Mouse (Mus musculus): Measurements from ENCODE around the gene Rpl13a.
A peak's percentile ranks its signal among the peaks of the same experiment; 100 is the strongest.
"Not testable (repeated sequence)": the region's sequence is repeated elsewhere in the genome, so short reads cannot be mapped to it uniquely, and the experiment has no call there.

Gene Rpl13a

GRCm38 (mm10) chr7:45156206-45156605 is 27.6 kb upstream of the Rpl13a start:
- no peak for DNase-seq (ENCODE audit: low spot score)

- DNase-seq (ENCODE audit: low spot score): no peak
These were observed 27.0 kb upstream of the Rpl13a start for GRCm38 (mm10) chr7:45155590-45155989.

- no peak for DNase-seq (ENCODE audit: low spot score)
These were observed 26.5 kb upstream of the Rpl13a start for GRCm38 (mm10) chr7:45154993-45155514.

DNA sequence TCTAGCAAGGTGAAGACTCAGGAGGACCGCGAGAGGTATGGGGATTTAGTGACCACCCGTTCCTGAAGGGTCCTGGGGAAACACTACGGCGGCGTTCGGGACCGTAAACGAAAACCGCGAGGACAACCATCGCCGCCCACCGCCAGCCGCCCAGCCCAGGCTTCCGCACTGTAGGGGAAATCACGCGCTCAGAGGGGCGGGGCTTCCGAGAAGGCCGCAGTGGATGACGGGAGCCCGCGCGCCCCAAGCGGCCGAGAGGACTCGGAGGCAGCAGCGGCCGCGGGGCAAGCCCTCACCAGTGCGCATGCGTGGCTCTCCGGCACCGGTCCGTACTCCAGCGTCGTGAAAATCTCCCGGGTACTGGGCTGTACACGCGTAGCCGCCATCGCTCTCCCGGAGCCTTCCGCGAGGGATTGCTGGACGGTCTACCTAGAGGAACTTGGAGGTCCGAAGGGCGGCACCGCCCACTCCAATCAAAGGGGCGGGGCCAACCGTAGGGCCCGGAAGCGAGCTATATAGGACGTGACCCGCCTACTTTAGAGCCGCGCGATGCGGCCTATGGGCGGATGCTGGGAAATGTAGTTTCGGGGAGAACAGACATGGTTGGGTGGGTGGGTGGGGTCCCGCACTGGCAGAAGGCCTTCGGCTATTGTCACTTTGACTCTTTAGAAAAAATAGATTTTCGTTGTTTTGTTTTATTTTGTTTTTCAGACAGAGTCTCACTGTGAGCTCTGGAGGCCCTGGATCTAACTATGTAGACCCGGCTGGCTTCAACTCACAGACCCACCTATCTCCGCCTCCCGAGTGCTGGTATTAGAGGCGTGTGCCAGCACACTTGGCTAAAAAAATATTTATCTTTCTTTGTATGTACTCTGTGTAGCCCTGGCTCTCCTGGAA is 25.8 kb upstream of the Rpl13a start, which contains the start of the genes Pih1d1 and Aldh16a1:
Pih1d1 (plus strand) TSS at position 208 of the 897 bp plus-strand sequence.
Aldh16a1 (minus strand) TSS at position 489 of the 897 bp plus-strand sequence.
- DNase-seq (ENCODE audit: low spot score): peak; percentile 97

DNA sequence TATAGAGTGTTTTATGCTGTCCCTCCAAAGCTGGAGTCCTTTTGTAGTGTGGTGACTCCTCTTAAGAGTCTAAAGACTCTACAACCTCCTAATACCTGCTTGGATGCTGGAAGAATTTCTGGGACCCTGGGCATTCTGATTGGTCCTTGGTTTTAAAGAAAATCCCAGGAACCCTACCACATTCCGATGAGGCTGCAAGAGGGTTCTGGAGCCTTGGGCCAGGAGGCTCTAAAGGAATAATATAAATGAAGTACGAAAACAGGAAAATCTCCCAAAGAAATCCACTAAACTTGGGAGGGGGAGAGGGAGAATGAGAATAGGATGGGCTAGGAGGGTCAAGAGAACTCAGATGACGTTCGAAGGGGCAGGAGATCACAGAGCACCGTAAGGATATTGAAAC is 25.0 kb upstream of the Rpl13a start:
- DNase-seq (ENCODE audit: low spot score): no peak

GRCm38 (mm10) chr7:45153052-45153451 is 24.5 kb upstream of the Rpl13a start:
- DNase-seq (ENCODE audit: low spot score): not testable (repeated sequence)

DNA sequence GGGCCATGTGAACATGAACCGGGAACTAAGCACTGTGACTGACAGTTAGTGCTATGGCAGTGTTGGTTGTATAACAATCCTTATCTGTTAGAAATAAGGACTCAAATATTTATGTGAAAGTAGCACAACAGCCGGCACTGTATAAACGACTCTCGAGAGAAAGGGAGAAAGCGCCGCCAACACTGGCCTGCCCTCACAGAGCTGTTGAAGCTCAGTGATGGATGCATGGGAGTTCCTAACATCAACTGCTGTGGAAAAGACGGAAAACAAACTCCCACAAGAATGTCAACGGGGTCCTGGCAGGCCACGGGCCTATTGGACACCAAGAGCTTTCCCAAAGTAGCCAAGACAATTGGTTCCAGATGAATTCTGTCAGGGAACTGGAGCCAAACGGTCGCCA is 22.7 kb upstream of the Rpl13a start:
- no peak for DNase-seq (ENCODE audit: low spot score)

DNA sequence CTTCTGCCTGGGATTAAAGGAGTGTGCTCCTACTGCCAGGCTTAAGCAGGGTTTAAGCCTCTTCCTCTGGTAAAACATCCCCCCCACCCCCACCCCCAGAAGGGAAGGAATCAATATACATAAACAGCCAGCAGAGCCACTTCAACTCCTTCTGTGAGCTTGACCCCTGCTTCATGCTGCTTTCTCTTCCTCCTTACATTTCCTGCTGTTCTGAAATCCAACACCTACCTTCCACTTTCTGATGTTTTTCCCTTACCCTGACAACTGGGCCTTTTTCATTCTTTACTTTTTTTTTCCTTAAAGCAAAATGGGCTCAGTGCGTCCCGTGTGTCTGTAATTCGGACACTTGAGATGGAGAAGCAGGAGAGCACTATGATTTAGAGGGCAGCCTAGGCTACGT is 21.8 kb upstream of the Rpl13a start:
- no peak for DNase-seq (ENCODE audit: low spot score)

DNA sequence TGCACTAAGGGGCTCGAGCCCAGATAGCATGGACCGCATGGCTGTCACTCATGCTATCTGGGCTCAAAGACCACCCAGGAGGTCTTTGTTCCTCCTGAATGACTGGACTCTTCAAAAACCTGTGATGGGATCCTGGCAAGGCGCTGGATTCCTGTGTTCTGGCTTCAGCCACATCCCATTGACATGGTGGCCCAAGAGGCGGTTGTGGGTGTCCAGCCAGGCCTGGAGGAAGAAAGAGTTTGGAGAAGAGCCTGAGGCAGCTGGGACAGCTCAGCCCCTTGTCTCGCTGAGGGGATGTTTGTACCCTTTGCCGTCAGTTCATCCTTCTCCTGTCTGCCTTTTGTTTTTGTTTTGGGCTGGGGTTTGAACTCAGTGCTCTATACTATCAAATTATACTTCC is 21.0 kb upstream of the Rpl13a start:
- DNase-seq (ENCODE audit: low spot score): no peak

DNA sequence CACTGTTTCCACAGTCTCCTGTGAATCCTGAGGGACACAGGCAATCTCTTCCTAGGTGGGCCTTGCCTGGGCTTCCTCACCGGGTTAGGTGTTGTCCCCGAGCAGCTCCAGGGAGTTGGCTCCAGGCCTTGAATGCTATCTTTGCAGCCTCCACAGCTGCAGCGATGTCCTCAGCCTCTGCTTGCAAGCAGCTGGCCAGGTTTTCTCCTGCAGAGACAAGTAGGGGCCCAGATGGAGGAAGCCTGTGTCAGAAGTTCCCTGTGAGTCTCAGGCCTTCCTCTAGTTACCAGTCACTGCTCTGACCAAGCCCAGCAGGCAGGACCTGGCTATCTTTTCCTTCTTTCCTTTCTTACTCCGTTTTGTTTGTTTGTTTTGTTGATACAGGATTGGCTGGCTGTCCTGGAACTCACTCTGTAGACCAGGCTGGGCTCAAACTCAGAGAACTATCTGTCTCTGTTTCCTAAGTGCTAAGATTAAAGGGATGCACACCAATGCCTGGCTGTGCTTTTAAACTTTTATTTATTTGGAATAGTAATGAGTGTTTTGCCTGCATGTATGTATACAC is 20.1 kb upstream of the Rpl13a start:
- DNase-seq (ENCODE audit: low spot score): peak; percentile 35

- peak; percentile 63 for DNase-seq (ENCODE audit: low spot score)
These were observed 19.3 kb upstream of the Rpl13a start for GRCm38 (mm10) chr7:45147899-45148298.

DNA sequence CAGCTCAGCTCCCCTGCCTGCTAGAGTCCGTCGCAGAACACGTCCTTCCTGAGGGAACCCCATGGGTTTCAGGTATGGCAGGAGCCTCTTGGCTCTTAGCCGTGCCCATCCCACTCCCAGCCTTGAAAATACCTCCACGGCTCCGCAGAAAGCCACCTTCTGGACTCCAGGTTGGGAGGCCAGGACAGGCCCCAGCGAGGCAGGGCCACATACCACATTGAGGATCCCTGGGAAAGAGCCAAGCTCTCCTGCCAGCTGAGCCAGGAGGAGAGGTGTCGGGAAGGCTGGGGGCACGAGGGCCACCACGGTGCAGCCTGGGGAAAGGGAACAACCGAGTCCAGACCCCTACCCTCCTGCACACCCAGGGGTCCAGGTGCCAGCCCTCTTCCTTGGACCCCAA is 18.7 kb upstream of the Rpl13a start:
- DNase-seq (ENCODE audit: low spot score): no peak

- no peak for DNase-seq (ENCODE audit: low spot score)
These were observed 16.9 kb upstream of the Rpl13a start for GRCm38 (mm10) chr7:45145460-45145859.

DNA sequence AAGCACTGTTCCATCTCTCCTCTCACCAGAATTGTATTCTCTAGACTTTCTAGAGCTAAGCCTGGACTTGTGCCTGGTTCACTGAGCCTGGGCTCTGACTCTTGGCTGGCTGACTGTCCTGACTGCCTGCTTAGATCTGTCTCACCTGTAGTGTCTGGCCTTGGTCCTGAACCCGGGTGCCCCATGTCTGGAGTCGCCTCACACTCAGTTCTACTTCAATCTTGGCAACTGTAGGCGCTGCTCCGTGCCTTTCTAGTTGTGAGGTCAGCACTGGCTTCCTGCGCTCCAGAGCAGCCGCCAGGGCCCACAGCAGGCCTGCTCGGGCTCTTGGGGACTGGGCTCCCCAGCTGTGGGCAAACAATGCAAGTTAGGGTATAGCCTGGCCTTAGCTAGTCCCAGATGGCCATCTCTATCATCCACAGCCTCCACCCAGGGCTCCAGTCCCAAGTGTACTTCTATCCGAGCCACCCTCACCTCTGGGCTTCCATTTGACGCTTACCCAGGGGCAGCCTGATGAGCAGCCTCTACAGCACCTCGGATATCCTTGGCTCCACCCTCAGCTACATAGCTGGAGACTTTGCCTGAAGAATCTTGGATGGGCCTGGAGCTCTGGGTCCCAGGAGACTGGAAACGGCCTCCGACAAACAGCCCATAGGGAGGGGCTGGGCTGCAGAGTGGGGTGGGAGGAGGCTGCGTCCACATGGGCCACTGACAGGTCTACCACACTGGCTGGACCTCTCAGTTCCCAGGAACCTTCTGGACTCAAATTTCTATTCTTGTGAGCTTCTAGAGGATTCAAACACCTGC is 16.0 kb upstream of the Rpl13a start:
- DNase-seq (ENCODE audit: low spot score): no peak

DNA sequence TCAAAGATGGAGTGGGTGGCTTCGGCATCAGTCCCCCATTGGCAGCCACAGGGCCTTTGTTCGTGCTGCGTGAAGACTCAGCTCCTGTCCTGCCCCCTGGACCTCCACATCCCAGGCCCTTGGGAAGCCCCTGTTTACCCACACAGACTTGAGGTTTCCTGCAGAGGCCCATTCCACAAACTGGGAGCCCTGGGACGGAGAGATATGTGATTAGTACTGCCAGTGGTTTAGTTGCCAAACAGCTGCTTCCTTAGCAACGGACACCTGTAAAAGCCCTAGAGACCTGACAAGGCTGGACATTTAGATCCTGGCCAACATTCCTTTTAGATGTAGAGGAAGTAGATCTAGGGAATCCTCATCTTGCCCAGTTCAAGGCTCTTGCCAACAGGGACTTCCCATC is 13.4 kb upstream of the Rpl13a start:
- no peak for DNase-seq (ENCODE audit: low spot score)

- DNase-seq (ENCODE audit: low spot score): no peak
These were observed 12.8 kb upstream of the Rpl13a start for GRCm38 (mm10) chr7:45141319-45141718.

DNA sequence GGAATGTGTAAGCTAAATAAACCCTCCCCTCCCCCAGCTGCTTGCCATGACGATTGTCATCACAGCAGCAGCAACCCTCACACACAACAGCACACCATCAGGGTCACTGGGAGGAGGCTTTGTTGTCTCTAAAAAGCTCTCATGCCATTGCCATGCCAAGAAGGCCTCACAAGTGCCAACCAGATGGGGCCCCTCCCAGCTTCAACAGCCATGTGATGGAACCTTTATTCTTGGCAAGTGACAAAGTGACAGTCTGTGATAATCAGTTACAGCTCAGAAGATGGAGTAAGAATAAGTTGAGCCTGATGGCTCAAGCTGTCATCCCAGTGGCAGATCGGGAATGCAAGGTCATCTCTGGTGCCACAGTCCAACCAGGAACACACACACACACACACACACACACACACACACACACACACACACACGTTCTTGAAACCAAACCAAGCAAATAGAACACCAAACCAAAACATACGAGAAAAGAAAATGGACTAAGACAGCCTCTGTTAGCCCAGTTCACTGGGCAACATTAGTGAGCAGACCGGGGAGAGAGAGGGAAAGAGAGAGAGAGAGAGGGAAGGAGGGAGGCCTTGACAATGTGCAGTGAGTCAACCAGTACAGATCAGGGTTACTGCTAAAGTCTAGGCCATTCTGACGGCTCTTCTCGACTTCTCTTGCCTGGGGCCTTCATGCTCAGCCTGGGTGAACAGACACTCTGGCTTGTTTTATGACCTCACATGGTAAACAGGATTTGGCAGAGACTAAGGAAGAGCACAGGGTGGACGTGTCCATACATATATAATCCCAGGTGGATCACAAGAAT is 11.6 kb upstream of the Rpl13a start:
- DNase-seq (ENCODE audit: low spot score): no peak

DNA sequence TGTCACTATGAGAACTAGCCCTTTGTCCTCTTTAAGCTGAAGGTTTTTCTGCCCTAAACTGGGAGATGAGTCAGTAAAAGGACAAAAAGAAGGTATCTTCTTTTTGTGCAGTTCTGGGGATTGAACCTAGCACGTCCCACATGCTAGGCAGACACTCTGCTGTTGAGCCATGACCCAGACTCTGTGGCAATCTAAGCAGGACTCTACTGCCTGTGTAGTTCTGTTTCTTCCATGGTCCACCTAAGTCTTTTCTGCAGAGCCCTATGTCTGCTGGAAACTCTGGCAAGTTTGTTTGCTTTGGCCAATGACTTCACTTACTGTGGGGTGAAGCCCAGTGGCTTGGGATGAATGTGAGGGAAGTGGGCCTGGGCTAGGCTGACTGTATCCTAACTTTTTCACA is 9.8 kb upstream of the Rpl13a start:
- no peak for DNase-seq (ENCODE audit: low spot score)

DNA sequence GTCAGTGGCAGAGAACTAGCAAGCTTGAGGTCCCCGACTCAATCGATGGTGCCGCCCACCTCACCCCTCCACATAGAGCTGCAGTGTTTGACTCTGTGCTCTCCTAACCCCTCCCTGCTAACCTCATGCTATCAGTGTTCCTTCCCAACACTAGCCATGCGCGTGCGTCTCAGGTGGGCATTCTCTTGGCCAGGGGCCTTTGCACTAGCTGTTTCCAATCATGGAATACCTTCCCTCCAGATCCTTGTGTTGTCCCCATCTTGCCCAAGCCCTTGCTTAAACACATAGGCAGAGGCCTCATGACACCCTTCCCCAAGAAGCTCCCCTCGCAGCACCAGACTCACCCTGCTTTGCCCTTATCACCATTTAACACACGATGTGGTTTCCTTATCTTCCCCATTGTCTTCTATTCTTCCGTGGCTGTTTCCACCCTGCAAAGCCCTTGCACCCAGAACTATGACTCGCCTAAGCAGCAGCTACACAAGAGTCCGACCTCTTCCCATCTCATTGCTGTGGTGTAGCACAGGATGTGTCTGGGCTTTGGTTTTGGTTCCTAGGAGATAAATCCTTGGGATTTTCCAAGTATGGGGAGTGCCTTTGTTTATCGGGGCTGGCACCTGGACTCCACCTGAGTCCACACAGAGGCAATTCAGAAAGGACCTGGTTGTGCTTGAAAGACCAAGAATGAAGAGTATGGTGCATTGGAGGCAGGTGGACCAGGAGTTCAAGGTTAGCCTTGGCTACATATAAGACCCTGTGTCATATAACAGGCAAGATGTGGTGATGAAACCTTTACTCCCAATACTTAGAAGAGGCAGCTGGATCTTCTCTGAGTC is 8.8 kb upstream of the Rpl13a start:
- no peak for DNase-seq (ENCODE audit: low spot score)

DNA sequence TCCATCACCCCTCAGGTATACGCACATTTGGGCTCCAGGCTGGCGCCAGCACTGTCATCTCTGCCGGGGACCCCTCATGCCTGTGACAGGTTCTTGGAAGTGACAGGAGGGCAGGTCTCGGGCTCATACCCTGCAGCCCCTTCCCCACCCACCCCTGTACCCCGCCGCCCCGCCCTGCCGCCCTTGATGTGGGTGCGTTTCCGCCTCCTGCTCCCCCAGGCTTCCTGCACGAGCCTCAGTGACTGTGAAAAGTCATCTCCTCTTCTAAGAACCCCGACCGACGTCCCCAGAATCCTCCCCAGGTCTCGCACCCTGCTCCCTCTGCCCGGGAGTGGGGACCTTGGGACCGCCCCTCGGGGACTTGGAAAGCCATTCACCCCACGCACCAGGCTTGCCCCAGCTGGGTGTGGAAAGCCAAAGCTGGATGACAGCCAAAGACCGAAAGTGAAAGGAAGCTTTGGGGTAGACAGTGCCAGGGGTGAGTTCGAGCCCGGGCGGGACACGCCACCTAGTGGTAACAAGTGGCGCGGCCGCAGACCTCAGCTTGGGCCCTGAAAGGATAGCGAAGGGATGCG is 7.5 kb upstream of the Rpl13a start, which contains the start of the genes Gm45713 and Flt3l:
Gm45713 (minus strand) TSS at position 239 of the 575 bp plus-strand sequence.
Flt3l (minus strand) TSS at position 440 of the 575 bp plus-strand sequence.
- DNase-seq (ENCODE audit: low spot score): peak; percentile 73

Measured in yolk sac, embryonic 10.5 days (tissue).